Mouse (Mus musculus) E14TG2a.4 (cell line): Measurements from ENCODE around the gene Iscu.

Source experiments
- H3K27me3 ChIP-seq: 2 replicates; pipeline ENCODE4 v1.6.1; 2014; ENCODE audit warnings: low read length, control low read depth; ENCODE audit not compliant: insufficient read depth
- H3K36me3 ChIP-seq: 2 replicates; pipeline ENCODE4 v1.6.1; 2014; ENCODE audit warnings: low read length, control low read depth; ENCODE audit not compliant: insufficient read depth
- H3K4me1 ChIP-seq: replicated peaks from 2 replicates; pipeline ENCODE4 v1.6.1; 2014; ENCODE audit warnings: low read depth, low read length, control low read depth
- H3K4me3 ChIP-seq: replicated peaks from 2 replicates; pipeline ENCODE4 v1.5.1; 2014; ENCODE audit warnings: mild to moderate bottlenecking, low read length
- H3K9me3 ChIP-seq: 2 replicates; pipeline ENCODE4 v1.6.1; 2014; ENCODE audit warnings: low read length, control low read depth
- CTCF ChIP-seq: conservative IDR thresholded peaks from 2 replicates; pipeline ENCODE4 v1.5.1; 2014; ENCODE audit warnings: low read length
- NANOG ChIP-seq: IDR thresholded peaks from 2 replicates; pipeline ENCODE4 v1.6.1; 2014; ENCODE audit warnings: borderline replicate concordance, low read length, mixed read lengths
- POU5F1 ChIP-seq: IDR thresholded peaks from 2 replicates; pipeline ENCODE4 v1.6.1; 2014; ENCODE audit warnings: low read length, borderline replicate concordance

Gene Iscu

DNA sequence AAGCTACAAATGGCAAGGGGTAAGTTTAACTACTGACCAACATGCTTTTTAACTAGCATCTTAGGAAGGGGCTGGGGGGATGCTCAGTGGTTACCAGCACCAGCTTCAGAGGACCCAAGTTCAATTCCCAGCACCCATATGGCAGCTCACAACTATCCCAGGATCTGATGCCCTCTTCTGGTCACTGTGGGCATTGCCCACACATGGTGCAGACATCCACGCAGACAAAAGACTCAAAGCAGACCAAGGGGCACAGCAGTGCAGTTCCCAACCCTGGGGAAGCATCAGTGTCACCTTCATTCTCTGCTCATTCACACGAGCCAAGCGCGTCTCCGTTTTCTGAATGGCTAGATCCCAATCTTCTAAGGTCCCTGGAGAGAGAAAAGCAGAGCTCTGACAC is 24.9 kb upstream of the Iscu start:
- no peaks in the 10 kb centered on the region for H3K27me3 ChIP-seq
- TF ChIP-seq POU5F1 = no peak
- TF ChIP-seq CTCF = peak; percentile 64
- TF ChIP-seq NANOG = no peak
- no peak overlapping the region for H3K4me3 ChIP-seq
- H3K36me3 ChIP-seq = peaks cover 100% of the 10 kb centered on the region
- H3K9me3 ChIP-seq = no peaks in the 10 kb centered on the region
- H3K4me1 ChIP-seq = peaks cover 79% of the 10 kb centered on the region

DNA sequence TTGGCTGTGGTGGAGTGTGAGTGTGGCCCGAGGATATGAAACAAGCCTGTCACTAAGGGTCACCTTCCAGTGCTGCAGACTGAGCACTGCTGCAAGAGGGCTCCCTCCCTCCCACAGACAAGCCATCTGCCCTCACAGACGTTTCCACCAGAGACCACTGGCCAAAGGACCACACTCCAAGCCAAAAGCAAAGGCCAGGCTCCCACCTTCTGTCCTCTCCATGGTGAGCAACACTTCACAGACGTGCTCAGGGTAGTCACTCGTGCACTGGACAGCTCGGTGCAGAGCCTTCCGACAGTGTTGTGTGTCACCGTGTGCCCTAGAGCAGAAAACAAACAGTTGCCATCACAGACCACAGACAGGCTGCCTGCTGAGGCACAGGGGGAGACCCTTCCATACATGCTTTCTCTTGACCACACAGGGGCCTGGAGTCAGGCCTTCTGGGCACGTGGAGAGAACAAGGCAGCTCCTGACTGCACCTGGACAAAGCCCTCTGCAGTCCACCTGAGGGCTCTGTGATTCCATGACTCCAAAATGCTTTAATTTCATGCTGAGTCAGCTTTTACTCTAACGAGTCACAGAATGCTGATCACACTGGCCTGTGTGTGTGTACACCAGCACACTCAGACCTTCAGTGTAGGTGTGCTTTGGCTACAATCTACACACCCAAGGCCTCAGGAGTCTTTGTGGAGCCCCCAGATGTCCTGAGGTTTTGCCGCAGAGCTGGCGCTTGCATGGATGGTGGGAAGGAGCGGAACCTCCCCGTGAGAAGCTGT is 23.8 kb upstream of the Iscu start:
- Histone ChIP-seq H3K27me3 (no peaks in the 10 kb centered on the region), H3K4me1 (peaks cover 75% of the 10 kb centered on the region), H3K36me3 (peaks cover 100% of the 10 kb centered on the region), H3K9me3 (no peaks in the 10 kb centered on the region), H3K4me3 (no peak overlapping the region)
- TF ChIP-seq CTCF (no peak), POU5F1 (no peak), NANOG (no peak)

DNA sequence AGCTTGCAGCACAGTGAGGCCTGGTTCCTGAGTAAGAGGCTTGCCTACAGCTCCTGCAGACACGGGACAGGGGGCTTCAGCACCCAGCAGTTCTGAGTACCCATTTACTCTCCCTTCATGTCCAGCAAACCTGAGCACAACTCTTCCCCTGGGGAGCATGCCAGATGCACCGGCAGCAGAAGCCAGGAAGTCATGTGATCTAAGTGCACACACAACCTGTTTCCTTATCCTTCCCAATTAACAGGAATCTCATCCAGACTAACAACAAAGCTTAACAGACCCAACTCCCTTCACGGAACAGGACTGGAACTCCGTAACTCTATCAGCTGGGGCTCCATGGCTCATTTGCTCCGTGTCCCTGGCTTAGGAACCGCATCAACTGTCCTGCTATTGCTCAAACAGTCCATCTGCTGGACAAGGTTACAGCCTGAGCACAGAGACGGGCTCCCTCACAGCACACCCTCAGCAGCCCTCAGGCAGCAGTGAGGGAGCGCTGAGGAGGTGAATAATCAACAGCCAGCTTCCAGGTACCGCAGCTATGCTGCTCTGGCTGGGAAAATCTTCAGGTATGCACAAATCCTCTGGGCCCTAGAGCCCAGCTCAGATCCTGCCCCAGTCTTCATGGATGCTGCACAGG is 20.9 kb upstream of the Iscu start:
- Histone ChIP-seq H3K27me3 (no peaks in the 10 kb centered on the region), H3K9me3 (no peaks in the 10 kb centered on the region), H3K4me1 (peaks cover 68% of the 10 kb centered on the region), H3K36me3 (peaks cover 100% of the 10 kb centered on the region), H3K4me3 (no peak overlapping the region)
- TF ChIP-seq POU5F1 = no peak
- TF ChIP-seq NANOG = no peak
- TF ChIP-seq CTCF = no peak

DNA sequence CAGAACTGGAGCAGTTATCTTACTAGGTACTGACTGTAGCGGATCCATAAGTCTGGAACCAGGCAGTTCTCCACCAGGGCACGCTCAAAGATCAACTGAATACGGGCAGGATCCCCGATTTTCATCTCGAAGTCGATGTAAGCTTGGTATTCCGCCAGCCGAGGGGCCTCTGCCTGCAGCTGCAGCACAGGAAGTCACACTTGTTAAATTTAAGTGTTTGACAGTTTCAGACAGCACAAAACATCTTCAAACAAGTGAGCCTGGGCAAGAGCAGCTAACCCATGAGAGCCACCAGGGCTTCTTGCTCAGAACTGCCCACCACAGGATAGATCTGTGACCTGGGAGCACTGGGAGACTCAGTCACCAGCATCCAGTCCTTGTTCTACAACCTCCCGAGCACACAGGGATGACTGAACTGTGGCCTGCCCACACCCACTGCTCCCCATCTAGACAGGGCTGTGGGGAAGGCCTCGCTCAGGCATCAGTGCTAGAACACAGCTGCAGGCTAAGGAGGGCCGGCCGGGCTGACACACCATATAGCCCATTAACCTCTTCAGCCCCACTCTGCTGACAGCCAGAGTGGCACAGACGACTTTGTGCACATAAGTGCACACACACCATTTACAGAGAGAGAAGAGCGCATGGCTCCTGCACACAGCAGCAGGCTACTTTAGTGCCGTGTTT is 17.1 kb upstream of the Iscu start:
- no peak for TF ChIP-seq POU5F1
- no peak for TF ChIP-seq NANOG
- TF ChIP-seq CTCF = no peak
- Histone ChIP-seq H3K4me3 (no peak overlapping the region), H3K9me3 (no peaks in the 10 kb centered on the region), H3K36me3 (peaks cover 100% of the 10 kb centered on the region), H3K4me1 (peaks cover 50% of the 10 kb centered on the region), H3K27me3 (no peaks in the 10 kb centered on the region)

DNA sequence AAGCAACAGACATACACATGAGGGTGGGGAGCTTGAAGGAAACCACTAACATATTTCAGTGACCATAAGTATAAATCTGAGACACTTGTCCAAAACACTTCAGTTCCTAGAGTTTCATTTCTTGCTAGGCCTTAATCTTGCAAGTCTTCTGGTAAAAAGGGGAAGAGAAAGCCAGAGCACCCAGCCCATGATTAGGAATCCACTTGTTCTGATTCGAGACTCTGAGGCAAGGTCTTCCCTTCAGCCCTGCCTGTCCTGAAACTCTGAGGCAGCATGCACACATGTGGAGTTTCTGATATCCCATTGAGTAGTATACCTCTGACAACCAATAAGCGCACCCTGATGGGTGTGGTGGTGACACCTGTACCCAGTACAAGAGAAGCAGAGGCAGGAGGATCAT is 11.0 kb upstream of the Iscu start:
- Histone ChIP-seq H3K4me1 (peaks cover 73% of the 10 kb centered on the region), H3K4me3 (no peak overlapping the region), H3K36me3 (peaks cover 100% of the 10 kb centered on the region), H3K9me3 (no peaks in the 10 kb centered on the region), H3K27me3 (no peaks in the 10 kb centered on the region)
- no peak for TF ChIP-seq NANOG
- no peak for TF ChIP-seq CTCF
- TF ChIP-seq POU5F1 = no peak

DNA sequence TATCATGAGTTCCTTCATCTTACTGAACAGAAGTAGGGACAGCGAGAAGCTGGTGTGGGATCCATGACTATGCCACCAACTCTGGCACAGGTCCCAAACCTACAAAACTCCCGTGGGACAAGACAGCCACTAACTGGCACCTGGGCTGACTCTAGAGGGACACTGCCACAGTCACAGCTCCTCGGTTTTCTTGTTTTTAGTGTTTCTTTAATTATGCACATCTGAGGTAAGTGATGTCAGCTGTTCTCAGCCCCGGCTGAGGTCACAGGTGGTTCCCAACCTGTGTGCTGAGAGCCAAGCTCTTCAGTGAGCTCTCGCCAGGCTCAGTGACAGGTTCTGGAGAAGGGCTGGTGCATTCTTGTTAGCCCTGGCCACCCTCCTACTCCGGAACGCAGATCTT is 8.1 kb upstream of the Iscu start:
- TF ChIP-seq NANOG (no peak), POU5F1 (no peak), CTCF (no peak)
- Histone ChIP-seq H3K9me3 (no peaks in the 10 kb centered on the region), H3K36me3 (peaks cover 100% of the 10 kb centered on the region), H3K4me3 (no peak overlapping the region), H3K4me1 (peaks cover 89% of the 10 kb centered on the region), H3K27me3 (no peaks in the 10 kb centered on the region)

DNA sequence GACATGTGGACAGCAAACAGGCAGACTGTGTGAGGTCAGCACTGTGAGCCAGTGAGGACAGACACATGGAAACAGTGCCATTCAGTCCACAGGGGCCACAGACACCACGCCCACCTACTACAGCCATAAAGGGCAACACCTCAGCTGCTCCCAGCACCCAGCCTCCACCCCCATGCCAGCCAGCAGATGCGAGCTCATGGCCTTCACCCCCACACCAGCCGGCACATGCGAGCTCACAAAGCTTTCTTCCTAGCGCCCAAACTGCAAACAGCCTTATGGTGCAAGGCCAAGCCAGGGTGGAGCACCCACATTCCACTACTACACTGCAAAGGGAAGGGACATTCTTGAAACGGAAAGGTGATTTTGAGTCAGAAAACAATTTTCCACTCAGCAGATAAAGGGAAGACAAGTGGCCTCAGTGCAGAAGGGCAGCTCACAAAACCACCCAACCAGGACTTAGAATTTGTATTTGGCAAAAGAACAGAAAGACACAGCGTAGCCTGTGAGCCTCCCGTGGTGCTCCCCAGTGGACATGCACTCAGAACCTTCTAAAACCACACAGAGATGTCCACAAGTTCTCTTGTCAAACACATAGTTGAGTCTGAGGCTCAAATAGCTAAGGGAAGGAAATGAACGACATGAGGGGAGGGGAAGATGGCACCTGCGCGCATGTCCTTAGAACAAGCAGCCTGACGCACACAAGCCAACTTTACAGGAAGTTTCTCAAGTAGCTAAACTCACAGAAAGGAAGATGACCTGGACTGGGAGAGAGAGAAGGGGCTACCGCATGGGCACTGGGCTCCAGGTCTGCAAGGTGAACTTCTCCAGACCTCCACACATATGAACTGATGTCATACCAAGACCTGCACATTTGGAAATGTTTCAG is 6.7 kb upstream of the Iscu start:
- peaks cover 94% of the 10 kb centered on the region for H3K36me3 ChIP-seq
- TF ChIP-seq POU5F1 (no peak), NANOG (no peak), CTCF (no peak)
- H3K4me3 ChIP-seq = no peak overlapping the region
- peaks cover 98% of the 10 kb centered on the region for H3K4me1 ChIP-seq
- no peaks in the 10 kb centered on the region for H3K9me3 ChIP-seq
- H3K27me3 ChIP-seq = no peaks in the 10 kb centered on the region
